Mouse (Mus musculus) T-helper 1 cell (primary cell): ENCODE data around the gene Chst11.

Experiments used
- in situ Hi-C: fragments of 300-600 bp; cut with MboI, MseI; formaldehyde crosslinking; loops from one replicate; pipeline ENCODE4 v1.15.1; 2025; ENCODE audit warnings: high pct_unique_total_duplicates

The Chst11 gene

DNA sequence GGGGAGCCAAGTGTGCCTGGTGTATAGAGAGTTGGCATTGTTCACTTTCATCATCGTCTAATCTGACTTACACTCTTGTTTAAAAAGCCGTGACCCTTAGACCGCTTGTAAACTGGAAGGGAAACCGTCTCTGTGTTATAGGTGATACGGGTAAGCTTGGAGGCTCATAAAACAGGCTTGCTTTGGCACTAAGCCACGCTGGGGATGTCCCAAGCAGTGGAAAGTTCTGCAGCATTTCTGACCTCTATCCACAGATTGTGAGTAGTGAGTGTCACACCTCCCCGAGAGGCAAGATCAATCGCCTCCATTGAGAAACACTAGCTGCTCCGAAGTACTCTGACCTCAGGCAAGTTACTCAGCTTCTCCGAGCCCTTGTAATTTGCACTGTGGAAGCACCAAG lies 47.3 kb downstream of the Chst11 start:
- in situ Hi-C loops: no loop called here

DNA sequence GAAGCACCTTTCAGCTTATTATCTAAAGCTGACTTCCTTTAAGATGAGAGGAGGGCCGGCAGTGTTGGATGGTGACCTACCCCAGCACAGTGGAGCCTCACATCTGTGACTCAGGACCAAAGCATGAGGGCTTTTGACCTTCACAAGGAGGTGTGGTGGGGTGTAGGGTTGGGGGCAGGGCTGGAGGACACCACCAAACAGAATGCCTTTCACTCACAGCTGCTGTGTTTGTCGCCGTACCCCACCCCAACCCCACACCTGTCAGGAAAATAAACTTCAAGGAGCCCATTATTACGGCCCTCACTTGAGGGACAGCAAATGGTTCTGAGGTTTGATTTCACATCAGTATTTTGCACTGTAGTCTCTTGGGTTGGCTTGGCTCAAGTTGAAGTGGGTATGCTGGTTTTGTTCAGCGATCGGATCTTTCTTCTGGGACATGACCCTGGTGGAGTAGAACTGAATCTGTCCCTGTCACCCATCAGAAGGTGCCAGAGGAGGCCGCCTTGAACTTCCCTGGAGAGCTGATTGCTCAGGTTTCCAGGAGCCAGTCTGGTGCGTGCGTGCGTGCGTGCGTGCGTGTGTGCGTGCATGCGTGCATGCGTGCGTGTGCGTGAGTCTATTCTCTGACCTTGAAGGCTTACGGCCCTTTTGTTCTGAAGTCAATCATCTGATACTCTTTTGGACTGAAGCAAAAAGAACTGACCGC lies 51.2 kb downstream of the Chst11 start:
- in situ Hi-C loops: no loop called here

DNA sequence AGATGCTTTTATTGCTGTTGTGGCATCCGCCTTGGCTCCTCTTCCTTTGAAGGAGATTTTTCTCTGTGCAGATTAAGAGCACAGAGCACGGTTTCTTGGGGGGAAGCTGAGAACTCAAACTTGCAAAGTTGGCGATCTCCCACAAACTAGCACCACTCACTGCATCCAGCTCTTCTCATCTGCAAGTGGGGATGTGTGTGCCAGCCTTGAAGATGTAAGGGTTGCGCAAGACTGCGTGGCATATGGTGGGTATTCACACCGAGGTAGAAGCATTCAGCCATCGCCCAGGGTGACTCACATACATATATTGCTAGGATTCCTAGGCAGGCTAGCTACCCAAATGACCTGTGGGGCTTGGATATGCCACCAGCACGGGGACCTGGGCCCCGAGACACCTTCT lies 52.9 kb downstream of the Chst11 start:
- in situ Hi-C loops: no loop called here

DNA sequence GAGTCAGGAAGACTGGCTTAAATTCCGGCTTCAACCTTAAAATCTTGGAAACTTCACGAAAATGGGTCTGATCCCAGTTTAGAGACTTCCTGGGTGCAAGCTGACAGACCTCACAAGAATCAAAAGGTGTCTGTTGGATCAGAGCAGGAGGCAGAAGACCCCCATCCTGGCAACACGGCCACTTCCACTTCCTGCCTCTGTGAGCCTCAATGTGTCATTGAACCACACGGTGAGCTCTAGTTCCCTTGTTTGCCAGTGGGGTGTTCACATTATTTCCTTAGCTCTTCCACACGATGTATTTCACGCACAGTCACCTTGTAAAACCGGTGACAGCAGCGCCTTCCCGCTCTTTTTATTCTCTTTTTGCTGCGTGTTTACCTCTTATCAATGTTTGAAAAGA lies 54.1 kb downstream of the Chst11 start:
- in situ Hi-C loops: no loop called here

DNA sequence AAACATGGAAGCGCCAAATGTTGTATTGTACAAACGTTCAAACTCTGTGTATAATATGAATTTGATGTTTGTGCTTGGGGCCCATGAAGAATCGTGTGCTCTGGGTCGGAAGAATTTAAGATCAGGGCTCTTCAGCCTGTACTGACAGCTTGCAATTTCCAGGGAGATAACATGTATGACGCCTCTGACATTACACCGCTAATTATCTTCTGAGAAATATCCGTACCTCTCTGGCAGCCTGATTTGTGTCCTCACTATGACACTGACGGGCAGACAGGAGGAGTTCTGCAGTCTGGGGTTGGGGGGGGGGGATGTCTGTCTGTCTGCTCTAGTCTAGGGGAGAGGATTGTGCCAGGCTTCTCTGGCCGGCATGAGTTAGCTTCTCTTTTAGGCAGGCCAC lies 56.6 kb downstream of the Chst11 start:
- in situ Hi-C loops: no loop called here

DNA sequence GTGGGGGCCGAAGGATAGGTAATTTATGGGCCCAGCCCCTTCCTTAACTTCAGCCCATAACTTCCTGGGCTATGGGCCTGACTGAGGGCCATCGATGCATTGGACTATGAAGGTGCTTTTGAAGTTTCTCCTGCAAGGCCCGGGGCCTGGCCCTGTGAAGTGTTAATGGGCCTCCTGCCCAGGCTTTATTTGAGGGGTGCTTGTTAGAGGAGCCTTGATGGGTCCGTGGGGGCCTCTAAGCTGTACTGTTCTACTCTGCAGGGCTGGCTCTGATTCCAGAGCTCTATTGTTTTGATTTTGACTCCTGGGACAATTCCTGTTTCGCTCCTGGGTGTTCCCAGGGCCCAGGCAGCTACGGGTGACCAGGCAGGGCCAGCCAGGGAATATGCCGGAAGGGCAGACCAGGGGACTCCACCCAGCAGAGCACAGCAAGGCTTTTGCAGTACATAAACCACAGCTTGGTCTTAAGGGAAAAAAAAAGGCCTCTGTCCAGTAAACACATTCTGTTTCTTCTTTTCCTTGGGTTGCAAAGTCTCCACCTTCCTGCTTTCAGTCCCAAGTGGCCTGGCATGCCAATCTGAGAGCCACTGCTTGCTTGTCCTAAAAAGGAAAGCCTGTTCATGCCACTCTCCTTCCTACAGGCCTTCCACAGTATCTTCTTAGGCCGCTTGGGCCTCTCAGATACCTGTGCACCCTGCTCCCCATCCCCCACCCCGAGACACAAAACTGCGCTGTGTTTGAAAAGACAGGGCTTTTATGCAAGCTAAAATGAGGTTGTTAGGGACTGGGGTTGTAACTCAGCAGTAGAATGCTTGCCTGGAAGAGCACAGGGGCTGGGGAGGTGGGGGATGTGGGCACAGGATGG lies 57.5 kb downstream of the Chst11 start:
- in situ Hi-C loops: no loop called here

DNA sequence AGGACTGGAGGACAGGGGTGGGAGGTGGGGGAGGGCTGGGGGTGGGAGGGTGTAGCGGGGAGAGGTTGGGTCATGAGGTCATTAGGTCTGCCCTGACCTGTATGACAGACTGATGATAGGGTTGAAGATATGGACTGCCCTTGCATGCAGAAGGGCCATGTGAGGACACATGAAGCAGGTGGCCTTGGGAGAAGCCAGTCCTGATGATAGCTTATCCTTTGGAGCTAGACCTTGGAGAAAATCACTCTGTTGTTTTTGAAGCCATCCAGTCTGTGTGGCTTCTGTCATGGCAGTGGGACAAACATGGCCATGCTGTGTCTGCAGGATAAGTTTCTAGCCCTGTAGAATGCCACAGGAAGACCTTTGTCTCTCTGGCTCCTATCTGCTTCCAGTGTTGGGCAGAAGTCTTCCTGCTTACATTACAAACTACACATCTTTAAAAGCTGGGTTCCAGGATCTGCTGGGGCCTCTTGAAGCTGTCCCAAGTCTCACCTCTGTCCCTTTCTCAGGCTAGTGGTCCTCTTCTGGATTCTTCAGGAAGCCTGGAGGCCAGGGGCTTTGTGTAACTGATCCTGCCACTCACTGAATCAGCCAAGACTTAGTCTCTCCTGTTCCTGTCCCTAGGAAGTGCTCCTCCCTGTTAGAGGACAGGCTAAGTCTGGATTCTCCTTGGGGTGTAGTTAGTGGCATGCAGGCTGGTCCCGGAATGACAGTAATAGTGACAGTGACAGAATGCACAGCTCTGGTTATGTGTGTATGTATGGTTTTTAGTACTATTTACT lies 58.4 kb downstream of the Chst11 start:
- in situ Hi-C loops: no loop called here

DNA sequence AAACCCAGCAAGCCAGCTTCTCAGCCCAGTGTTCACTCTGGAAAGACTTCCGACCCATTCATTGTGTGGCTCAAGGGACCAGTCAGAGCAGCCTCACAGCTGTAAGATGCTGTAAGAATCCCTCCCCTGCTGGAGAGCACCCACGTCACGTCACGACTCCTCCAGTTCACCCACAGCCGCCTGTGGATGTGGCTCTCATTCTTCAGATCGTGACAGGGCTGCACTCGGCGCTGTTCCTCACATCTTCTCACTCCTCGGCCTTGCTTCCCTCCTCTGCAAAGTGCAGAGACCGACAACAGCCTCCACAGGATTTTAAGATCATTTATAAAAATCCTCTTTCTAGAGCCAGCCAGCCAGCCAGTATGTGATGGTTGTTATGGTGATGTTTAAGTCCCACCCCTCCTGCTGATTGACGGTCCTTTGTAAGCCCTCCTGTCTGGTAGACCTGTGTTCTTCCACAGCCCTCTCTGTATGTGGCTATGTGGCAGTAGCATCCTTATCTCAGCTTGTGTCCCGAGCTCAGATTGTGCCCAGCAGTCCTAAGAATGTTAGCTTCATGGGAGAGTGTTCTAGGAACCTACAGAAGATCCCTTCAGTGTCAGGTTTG lies 64.0 kb downstream of the Chst11 start:
- in situ Hi-C loops: no loop called here

DNA sequence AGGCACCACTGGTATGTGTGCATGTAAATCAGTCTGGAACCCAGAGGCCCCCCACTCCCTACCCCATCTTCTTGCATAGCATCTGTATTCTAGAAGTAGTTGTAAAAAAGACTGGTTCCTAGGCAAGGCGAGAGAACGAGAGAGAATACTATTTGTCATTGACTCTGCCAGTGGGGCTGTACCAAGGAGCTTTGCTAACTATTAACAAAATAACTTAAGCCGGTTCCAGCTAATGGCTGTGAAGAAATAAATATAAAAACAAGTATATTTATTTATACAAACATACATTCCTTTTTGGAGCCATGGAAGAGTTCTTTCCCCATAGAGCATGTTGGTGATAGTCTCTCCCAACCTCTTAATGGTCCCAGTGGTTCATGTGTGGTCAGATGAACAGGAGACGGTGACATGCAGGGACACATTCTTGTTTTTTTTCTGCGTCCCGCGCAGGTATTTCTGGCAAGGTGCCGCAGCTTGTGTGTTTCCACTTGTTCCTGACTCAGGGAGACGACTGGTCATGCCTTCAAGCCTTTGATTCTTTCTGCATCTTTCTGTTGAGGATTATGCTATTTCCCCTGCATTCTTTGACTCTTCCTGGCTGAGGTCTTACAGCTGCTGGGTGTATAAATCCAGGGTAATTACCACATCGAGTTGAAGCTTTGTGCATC lies 68.7 kb downstream of the Chst11 start:
- in situ Hi-C loops: no loop called here

DNA sequence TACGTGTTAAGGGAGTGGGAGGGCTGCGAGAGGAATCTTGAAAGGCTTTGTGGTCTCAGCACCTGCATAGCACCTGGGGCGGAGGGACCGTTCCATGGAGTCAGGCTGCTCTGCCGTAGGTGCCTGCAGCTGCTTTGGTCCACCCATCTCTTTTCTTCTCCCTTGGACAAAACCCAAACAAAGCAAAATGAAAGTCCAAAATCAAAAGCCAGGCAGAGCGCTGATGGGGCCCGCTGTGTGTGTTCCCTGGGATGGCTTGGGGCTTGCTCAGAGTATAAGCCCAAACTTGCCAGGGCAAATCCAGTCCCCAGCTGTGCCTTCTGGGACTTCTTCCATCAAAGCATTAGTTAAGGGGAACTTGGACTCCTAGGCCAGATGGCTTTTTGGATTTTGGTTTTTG lies 71.0 kb downstream of the Chst11 start:
- in situ Hi-C loops: no loop called here

DNA sequence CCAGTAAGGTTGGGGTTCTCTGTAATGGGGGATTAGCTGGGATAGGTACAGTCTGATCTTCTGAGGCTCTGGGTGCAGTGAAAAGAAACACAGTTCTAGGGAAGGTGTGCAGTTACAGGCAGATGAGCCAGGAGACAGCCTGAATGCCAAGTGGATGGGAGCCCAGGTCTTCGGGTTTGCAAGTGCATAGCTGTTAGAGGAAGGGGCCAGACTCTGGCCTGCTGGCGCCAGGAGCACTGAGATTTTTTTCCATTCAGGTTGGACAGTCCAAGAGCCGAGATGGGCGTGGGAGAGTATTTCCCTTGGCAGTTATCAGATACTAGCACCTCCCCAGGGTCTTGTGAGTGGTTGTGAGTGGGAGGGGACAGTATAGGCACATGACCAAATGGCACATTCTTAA lies 71.6 kb downstream of the Chst11 start:
- in situ Hi-C loops: no loop called here

DNA sequence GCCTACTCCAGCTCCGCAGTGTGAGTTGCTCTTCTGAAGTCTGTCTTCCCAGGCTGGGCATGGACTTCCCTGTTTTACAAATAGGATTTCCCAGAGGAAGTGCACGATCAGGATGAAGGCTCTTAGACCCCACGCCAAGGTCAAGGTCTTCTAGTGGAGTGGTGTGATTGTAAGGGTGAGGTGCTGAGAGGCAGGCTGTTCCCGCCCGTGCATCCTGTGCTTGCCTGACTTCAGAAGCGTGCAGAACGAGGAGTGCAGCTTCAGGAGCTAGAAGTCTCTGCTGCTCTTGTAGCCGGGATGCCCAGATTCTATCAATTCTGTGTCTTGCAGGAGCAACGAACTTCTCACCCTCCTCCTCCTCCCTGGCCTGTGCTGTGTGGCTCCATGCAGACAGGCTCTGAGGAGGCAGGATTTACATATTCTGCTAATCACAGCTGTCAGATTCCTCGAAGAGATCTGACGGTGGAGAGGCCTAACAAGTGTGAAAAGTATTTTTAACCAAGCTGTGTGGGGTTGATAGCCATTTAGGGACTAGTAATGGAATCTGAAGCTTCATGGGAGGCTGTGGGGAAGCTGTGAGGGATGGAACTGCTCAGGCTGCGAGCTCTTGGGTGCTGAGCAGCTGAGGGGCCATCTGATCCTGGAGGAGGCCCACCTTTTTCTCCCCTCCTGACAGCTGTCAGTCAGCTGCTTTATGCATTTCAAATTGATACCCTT lies 74.9 kb downstream of the Chst11 start:
- in situ Hi-C loops: no loop called here

DNA sequence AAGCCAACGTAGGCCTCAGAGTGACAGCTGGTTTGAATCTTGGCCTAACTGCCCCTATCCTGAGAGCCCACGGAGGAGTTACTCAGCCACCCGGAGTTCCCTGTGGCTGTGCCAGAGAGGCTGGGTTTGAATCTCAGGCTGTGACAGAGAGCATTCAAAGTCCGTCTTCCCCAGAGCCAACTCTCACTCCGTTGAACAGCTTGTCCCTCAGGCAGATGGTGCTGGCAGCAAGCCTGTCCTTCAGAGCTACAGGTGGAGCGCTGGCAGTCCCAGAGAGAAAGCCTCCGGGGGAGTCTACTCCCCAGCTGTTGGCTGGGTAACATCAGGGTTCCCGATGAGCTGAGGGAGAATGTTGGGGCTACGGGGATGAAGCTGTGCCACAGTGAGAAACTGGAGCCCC lies 77.0 kb downstream of the Chst11 start:
- in situ Hi-C loops: no loop called here

DNA sequence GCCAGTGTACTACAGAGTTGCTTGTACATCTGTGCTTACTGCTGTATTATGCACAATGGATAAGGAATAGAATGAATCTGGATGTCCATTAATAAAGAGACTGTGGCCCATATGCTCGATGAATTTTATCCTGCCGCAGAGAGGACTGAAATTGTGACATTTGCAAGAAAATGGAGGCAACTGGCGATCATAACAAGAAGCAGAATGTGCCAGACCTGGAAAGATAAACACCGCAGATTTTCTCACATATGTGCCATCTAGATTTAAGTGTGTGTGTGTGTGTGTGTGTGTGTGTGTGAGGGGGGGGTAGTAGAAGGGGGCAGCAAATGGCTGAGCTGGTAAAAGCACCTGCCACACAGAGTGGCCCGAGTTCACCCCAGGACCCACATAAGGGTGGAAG lies 79.5 kb downstream of the Chst11 start:
- in situ Hi-C loops: no loop called here

DNA sequence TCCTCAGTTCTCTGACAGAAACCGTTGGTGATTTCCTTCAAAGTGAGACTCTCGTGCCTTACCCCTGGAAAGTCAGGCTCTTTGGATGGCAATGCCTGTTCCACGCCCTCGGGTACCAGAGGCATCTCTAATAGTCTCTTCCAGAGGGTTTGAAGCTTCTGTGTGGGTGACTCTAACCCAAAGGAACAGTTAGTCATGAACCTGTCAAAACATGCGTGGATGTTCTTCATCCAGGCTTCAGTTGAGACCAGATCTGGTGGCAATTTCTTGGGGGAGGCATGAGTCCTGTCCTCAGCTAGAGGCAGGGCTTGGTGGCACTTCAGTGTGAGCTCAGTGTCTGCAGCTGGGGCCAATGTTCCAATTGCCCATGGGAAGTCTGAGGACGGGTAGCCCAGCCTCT lies 80.9 kb downstream of the Chst11 start:
- in situ Hi-C loops: no loop called here

DNA sequence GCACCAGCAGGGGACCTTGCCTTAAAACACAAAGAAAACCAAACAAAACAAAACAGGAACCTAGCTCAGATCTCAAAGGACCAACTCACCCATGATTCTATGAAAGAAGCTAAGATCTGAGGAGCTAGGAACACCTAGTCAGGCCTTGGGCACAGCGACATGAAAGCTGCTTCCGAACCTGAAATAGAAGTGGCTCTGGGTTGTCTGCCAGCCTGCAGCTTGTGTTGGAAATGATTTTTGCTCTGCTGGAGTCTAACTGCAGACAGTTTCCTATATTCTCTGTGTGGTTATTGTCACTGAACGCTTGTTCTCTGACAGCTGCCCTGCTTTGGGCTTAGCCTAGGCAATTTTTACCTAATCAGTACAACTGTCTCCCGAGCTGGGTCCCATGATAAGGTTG lies 82.0 kb downstream of the Chst11 start:
- in situ Hi-C loops: no loop called here

DNA sequence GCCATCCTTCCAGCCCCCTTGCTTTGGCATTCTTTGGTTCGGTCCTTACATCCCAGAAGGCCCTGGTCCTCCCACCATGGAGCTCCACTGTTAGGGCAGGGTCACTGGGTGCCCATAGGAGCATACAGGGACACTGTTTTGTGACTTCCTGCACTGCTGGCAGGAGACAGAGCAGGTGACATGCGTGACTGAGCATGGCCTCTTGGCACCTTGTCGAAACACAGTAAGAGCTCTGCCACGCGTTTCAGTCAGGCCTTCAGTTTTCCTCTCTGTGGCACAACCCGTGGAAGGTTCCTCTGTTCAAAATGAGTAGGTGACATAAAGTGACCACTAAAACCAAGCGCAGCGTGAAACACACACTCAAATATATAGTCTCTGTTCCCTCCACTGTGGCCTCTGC lies 83.2 kb downstream of the Chst11 start:
- in situ Hi-C loops: no loop called here

DNA sequence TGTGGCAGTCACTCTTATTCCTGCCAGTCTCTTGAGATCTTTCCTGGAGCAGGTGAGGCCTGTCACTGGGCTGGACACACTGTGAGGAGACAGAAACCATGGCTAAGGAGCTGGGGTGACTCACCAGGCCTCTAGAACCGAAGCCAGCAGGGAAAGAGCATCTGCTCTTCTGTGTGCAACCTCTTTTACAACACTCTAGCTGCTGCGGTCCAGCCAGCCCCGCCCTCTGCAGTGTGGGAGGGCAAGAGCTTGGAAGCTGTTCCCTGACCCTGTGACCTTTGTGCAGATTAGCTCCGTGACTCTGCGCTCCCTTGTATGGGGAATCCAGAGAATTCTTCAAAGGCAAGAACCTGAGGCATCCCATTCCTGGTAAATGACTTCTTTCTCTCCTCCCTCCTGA lies 84.5 kb downstream of the Chst11 start:
- in situ Hi-C loops: no loop called here

DNA sequence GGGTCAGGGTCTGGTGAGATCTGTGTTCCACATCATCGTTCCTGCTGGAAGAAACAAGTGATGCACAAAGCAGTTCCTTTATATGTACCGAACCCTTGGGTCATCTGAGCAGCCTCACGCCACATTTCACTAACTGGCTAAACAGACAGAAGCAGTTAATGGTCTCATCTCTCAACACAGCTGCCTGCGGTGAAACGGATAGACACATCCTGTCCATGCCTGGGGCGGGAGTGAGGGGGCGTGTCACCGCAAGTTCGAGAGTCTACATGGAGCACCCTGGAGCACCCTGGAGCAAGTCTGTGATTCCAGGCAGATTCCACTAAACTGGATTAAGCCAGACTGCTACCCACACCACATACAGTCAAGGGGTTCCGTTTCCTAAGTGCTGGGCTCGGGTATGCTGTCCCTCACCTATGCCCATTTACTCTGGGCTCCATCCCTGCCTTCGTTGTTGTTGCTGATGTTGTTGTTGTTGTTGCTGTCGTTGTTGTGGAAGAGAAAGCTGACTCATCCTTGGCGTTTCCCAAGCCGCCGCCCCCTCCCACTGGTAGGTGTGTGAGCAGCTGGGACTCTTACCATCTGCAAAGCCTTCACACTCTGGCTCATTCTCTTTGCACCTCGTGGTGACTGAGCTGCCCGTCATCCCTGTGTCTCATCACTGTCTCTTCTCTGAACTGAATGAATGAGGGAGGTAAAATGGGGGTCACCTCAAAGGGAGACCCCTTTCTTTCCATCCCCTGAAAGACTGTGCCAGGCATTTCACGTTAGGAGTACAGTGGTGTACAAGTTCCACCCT lies 86.7 kb downstream of the Chst11 start:
- in situ Hi-C loops: no loop called here

DNA sequence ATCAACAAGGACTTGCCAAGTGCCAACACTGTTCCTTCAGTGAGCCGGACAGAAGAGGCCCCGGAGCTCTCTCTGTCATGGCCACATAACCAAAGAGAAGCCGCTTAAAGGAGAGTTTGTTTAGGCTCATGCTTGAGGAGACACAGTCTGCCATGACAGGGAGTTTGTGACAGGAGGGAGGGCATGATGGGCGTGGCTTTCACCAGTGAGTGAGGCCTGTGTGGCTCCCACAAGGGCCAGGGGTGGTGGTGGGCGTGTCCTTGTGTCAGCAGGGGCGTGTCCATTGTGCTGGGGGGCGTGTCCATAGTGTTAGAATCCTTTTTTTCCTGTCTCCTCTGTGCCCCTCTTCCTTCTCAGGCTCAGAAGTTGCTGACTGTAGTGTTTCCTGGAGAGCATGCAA lies 87.8 kb downstream of the Chst11 start:
- in situ Hi-C loops: no loop called here
